Mouse (Mus musculus): ENCODE results near the gene Tada2b. TPM values are rescaled to one million over a fixed set of nuclear protein-coding genes. Genes with fewer than 3 reads are reported as not detected.

Tada2b gene
- polyA plus RNA-seq, 1 experiment from 2014 or later = 3.1 TPM

- Histone ChIP-seq H3K36me3 (ENCODE audit: control insufficient read depth, insufficient read depth, low read length) (peaks cover 93% of the 10 kb centered on the region), H3K27me3 (ENCODE audit: control insufficient read depth, insufficient read depth, low read length) (no peaks in the 10 kb centered on the region)
- WGBS = 86% methylated on average over 7 of the region's 7 CpGs
Measured at GRCm38 (mm10) chr5:36505235-36505634, 21.1 kb upstream of the Tada2b start.

GRCm38 (mm10) chr5:36494709-36495108, 10.6 kb upstream of the Tada2b start:
- Histone ChIP-seq H3K27ac (replicated peaks in 1 of 2; ENCODE audit: control insufficient read depth in 1 of 2, insufficient read depth in 1 of 2, low read depth in 2 of 2, low read length in 2 of 2) (no peak overlapping the region), H3K9me3 (ENCODE audit: control insufficient read depth, low read length) (no peaks in the 10 kb centered on the region), H3K27me3 (ENCODE audit: control insufficient read depth, insufficient read depth, low read length) (no peaks in the 10 kb centered on the region), H3K4me2 (ENCODE audit: low read length) (no peak overlapping the region), H3K36me3 (ENCODE audit: control insufficient read depth, insufficient read depth, low read length) (peaks cover 70% of the 10 kb centered on the region), H3K4me1 (ENCODE audit: control insufficient read depth in 2 of 2, insufficient read depth in 2 of 2, low read length in 2 of 2) (no peaks in the 10 kb centered on the region), H3K4me3 (ENCODE audit: control insufficient read depth in 1 of 2, insufficient read depth in 1 of 2, low read depth in 1 of 2, low read length in 2 of 2) (no peak overlapping the region), H3K9ac (ENCODE audit: low read length) (no peak overlapping the region)
- 95% methylated on average over 9 of the region's 9 CpGs for WGBS
- ATAC-seq (ENCODE audit: insufficient number of reproducible peaks, insufficient read depth, low FRiP score, low read depth) = no peak

More at GRCm38 (mm10) chr5:36505235-36505634, 21.1 kb upstream of the Tada2b start:
- H3K9ac ChIP-seq (ENCODE audit: low read length) = no peak overlapping the region
- no peak overlapping the region for H3K4me3 ChIP-seq (ENCODE audit: control insufficient read depth in 1 of 2, insufficient read depth in 1 of 2, low read depth in 1 of 2, low read length in 2 of 2)
- no peaks in the 10 kb centered on the region for H3K9me3 ChIP-seq (ENCODE audit: control insufficient read depth, low read length)
- H3K4me1 ChIP-seq (ENCODE audit: control insufficient read depth in 2 of 2, insufficient read depth in 2 of 2, low read length in 2 of 2) = no peaks in the 10 kb centered on the region
- no peak overlapping the region for H3K27ac ChIP-seq (replicated peaks in 1 of 2; ENCODE audit: control insufficient read depth in 1 of 2, insufficient read depth in 1 of 2, low read depth in 2 of 2, low read length in 2 of 2)
- ATAC-seq (ENCODE audit: insufficient number of reproducible peaks, insufficient read depth, low FRiP score, low read depth) = no peak
- no peak overlapping the region for H3K4me2 ChIP-seq (ENCODE audit: low read length)

DNA sequence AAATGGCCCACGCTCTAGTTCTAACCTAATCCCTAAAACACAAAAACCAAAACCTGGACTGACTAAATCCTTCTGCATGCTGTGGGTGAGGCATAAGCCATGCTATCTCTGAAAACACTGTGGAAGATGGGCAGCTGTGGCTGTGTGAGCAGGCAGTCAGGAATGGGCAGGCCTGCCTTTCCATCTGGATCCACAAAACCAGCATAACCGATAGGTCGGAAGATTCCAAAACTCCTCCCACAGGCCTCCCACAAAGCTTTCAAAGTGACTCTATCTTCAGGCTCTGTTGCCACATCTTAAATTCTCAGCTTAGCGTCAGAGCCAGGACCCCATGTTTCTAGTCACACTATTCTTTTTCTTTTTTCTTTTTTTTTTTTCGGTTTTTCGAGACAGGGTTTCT, 9.8 kb upstream of the Tada2b start:
- WGBS = 93% methylated on average over 6 of the region's 6 CpGs
- no peaks in the 10 kb centered on the region for H3K4me1 ChIP-seq (ENCODE audit: control insufficient read depth in 2 of 2, insufficient read depth in 2 of 2, low read length in 2 of 2)
- no peak overlapping the region for H3K4me2 ChIP-seq (ENCODE audit: low read length)
- H3K36me3 ChIP-seq (ENCODE audit: control insufficient read depth, insufficient read depth, low read length) = peaks cover 66% of the 10 kb centered on the region
- no peak overlapping the region for H3K27ac ChIP-seq (replicated peaks in 1 of 2; ENCODE audit: control insufficient read depth in 1 of 2, insufficient read depth in 1 of 2, low read depth in 2 of 2, low read length in 2 of 2)
- no peak for ATAC-seq (ENCODE audit: insufficient number of reproducible peaks, insufficient read depth, low FRiP score, low read depth)
- no peak overlapping the region for H3K9ac ChIP-seq (ENCODE audit: low read length)
- H3K27me3 ChIP-seq (ENCODE audit: control insufficient read depth, insufficient read depth, low read length) = no peaks in the 10 kb centered on the region
- no peak overlapping the region for H3K4me3 ChIP-seq (ENCODE audit: control insufficient read depth in 1 of 2, insufficient read depth in 1 of 2, low read depth in 1 of 2, low read length in 2 of 2)
- no peaks in the 10 kb centered on the region for H3K9me3 ChIP-seq (ENCODE audit: control insufficient read depth, low read length)

DNA sequence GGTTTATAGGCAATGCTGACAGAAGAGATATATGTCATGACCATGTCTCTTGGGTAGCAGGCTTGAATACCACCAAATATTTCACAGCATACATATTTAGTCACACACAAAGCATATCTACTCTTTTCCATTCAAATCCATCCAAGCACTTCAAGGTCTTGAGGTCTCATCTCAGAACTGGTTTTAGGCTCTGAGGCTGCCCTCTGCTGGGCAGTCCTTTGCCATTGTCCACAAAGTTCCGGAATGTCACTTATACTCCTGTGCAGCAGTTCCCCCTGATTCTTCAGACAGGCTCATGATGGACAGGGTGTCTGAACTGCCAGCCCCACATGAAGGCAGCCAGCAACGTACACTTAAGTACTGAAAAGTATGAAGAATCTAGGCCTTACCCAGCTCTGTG, 5.1 kb upstream of the Tada2b start:
- no peak for ATAC-seq (ENCODE audit: insufficient number of reproducible peaks, insufficient read depth, low FRiP score, low read depth)
- no peak overlapping the region for H3K4me3 ChIP-seq (ENCODE audit: control insufficient read depth in 1 of 2, insufficient read depth in 1 of 2, low read depth in 1 of 2, low read length in 2 of 2)
- H3K9me3 ChIP-seq (ENCODE audit: control insufficient read depth, low read length) = no peaks in the 10 kb centered on the region
- H3K27me3 ChIP-seq (ENCODE audit: control insufficient read depth, insufficient read depth, low read length) = peaks cover 19% of the 10 kb centered on the region
- peaks cover 33% of the 10 kb centered on the region for H3K36me3 ChIP-seq (ENCODE audit: control insufficient read depth, insufficient read depth, low read length)
- 44% methylated on average over 2 of the region's 2 CpGs for WGBS
- H3K4me1 ChIP-seq (ENCODE audit: control insufficient read depth in 2 of 2, insufficient read depth in 2 of 2, low read length in 2 of 2) = peaks cover 8 to 10% of the 10 kb centered on the region in 2 experiments
- no peak overlapping the region for H3K27ac ChIP-seq (replicated peaks in 1 of 2; ENCODE audit: control insufficient read depth in 1 of 2, insufficient read depth in 1 of 2, low read depth in 2 of 2, low read length in 2 of 2)
- H3K4me2 ChIP-seq (ENCODE audit: low read length) = no peak overlapping the region
- no peak overlapping the region for H3K9ac ChIP-seq (ENCODE audit: low read length)

- H3K27me3 ChIP-seq (ENCODE audit: control insufficient read depth, insufficient read depth, low read length) = peaks cover 19% of the 10 kb centered on the region
- ATAC-seq (ENCODE audit: insufficient number of reproducible peaks, insufficient read depth, low FRiP score, low read depth) = no peak
- 28% methylated on average over 19 of the region's 19 CpGs for WGBS
- no peak overlapping the region for H3K27ac ChIP-seq (replicated peaks in 1 of 2; ENCODE audit: control insufficient read depth in 1 of 2, insufficient read depth in 1 of 2, low read depth in 2 of 2, low read length in 2 of 2)
- peaks cover 4% of the 10 kb centered on the region; the same call in 1 of the 2 replicates for H3K36me3 ChIP-seq (ENCODE audit: control insufficient read depth, insufficient read depth, low read length)
- peak overlapping the region; percentile 96 for H3K4me2 ChIP-seq (ENCODE audit: low read length)
- no peaks in the 10 kb centered on the region for H3K9me3 ChIP-seq (ENCODE audit: control insufficient read depth, low read length)
- H3K4me3 ChIP-seq (ENCODE audit: control insufficient read depth in 1 of 2, insufficient read depth in 1 of 2, low read depth in 1 of 2, low read length in 2 of 2) = peak overlapping the region; percentile 50 to 93
- H3K4me1 ChIP-seq (ENCODE audit: control insufficient read depth in 2 of 2, insufficient read depth in 2 of 2, low read length in 2 of 2) = peaks cover 8 to 29% of the 10 kb centered on the region in 2 experiments
- H3K9ac ChIP-seq (ENCODE audit: low read length) = peak overlapping the region; percentile 58; the same call in 1 of the 2 replicates
Measured at GRCm38 (mm10) chr5:36485306-36485705, 1.2 kb upstream of the Tada2b start.

GRCm38 (mm10) chr5:36483203-36484101, 633 bp downstream of the Tada2b start:
- peaks cover 19% of the 10 kb centered on the region for H3K27me3 ChIP-seq (ENCODE audit: control insufficient read depth, insufficient read depth, low read length)
- H3K27ac ChIP-seq (replicated peaks in 1 of 2; ENCODE audit: control insufficient read depth in 1 of 2, insufficient read depth in 1 of 2, low read depth in 2 of 2, low read length in 2 of 2) = peak overlapping the region; percentile 56 to 74; a peak in 3 of 4 replicates
- H3K9me3 ChIP-seq (ENCODE audit: control insufficient read depth, low read length) = no peaks in the 10 kb centered on the region
- H3K4me1 ChIP-seq (ENCODE audit: control insufficient read depth in 2 of 2, insufficient read depth in 2 of 2, low read length in 2 of 2) = peaks cover 15 to 38% of the 10 kb centered on the region in 2 experiments
- H3K9ac ChIP-seq (ENCODE audit: low read length) = peak overlapping the region; percentile 94
- H3K36me3 ChIP-seq (ENCODE audit: control insufficient read depth, insufficient read depth, low read length) = peaks cover 4% of the 10 kb centered on the region; the same call in 1 of the 2 replicates
- peak overlapping the region; percentile 93 for H3K4me3 ChIP-seq (ENCODE audit: control insufficient read depth in 1 of 2, insufficient read depth in 1 of 2, low read depth in 1 of 2, low read length in 2 of 2)
- peak; percentile 40 for ATAC-seq (ENCODE audit: insufficient number of reproducible peaks, insufficient read depth, low FRiP score, low read depth)
- 1% methylated on average over 57 of the region's 58 CpGs for WGBS
- peak overlapping the region; percentile 94 for H3K4me2 ChIP-seq (ENCODE audit: low read length)

DNA sequence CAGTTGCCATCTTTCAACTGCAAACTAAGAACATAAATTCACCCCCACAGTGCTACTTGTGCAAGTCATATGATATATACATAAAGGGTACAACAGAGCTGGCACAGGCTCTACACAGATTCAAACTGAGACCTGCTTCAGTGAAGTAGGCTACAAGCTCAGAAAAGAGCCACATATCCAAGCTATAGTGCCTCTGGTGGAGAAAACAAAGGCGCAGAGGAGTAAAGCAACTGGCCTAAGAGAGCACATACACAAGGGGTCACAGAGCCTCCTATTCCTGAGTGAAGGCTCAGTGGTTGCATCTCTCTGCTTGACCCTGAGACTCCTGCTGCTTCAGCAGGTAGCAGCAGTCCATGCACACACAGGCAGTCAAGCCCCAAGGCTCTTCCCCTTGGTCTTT, 3.0 kb downstream of the Tada2b start:
- WGBS = 69% methylated on average over 1 of the region's 1 CpGs
- H3K4me2 ChIP-seq (ENCODE audit: low read length) = no peak overlapping the region
- H3K27ac ChIP-seq (replicated peaks in 1 of 2; ENCODE audit: control insufficient read depth in 1 of 2, insufficient read depth in 1 of 2, low read depth in 2 of 2, low read length in 2 of 2) = no peak overlapping the region
- peaks cover 15 to 38% of the 10 kb centered on the region in 2 experiments for H3K4me1 ChIP-seq (ENCODE audit: control insufficient read depth in 2 of 2, insufficient read depth in 2 of 2, low read length in 2 of 2)
- no peak overlapping the region for H3K4me3 ChIP-seq (ENCODE audit: control insufficient read depth in 1 of 2, insufficient read depth in 1 of 2, low read depth in 1 of 2, low read length in 2 of 2)
- H3K27me3 ChIP-seq (ENCODE audit: control insufficient read depth, insufficient read depth, low read length) = peaks cover 14% of the 10 kb centered on the region
- H3K9me3 ChIP-seq (ENCODE audit: control insufficient read depth, low read length) = no peaks in the 10 kb centered on the region
- H3K36me3 ChIP-seq (ENCODE audit: control insufficient read depth, insufficient read depth, low read length) = peaks cover 10% of the 10 kb centered on the region
- no peak for ATAC-seq (ENCODE audit: insufficient number of reproducible peaks, insufficient read depth, low FRiP score, low read depth)
- H3K9ac ChIP-seq (ENCODE audit: low read length) = 0 out of 2 replicates have a peak overlapping the region, but pooled peaks have one; percentile 17
